Mouse (Mus musculus): ENCODE results near the gene Chic2.

The Chic2 gene

DNA sequence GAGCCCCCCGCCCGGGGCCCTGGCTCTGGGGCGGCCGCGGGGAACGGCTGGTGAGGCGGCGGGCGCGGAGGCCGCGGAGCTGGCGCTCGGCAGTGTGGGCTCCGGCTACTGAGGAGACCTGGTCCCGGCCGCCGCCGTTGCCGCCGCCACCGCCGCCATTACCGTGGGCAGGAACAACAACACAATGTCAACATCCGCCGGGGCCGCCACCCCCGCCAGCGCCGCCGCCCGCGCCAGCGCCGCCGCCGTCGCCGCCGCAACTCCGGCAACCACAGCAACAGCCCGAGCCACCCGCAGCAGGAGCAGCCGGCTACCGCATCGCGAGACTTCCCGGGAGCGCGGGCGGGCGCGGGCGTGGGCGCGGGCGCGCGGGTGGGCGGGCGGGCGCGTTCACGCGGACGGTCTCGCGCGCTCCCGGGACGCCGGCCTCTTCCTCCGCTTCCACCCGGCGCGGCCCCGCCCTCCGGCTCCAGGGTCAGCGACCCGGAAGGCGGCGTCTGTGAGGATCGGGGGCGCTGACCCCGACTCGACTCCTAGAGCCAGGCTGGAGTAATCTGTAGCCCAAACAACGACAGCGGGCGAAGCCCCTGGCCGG lies at the start of gene Chic2:
TSS of gene Chic2 (minus strand) at position 465 of the 595 bp plus-strand sequence.
- peak; percentile 89 for DNase-seq (ENCODE audit: low spot score)

- DNase-seq (ENCODE audit: low spot score) = no peak
These were observed 41.3 kb upstream of the Chic2 start for GRCm38 (mm10) chr5:75085906-75086305.

DNA sequence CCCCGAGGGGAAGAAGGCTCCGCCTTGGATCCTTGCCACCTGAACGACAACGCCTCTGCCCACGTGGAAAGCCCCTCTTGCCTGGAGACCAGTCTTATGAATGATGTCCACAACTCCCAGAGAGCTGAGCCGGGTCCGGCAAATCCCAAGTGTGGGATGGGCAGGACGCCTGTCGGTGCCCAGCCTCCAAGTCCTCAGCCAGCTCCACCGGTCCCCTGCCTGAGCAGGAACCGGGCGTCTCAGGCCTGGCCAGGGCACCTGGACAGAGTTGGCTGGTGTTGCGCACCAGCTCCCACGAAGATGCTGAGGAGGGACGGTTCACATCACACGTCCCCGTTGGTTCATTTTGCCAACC lies 40.9 kb upstream of the Chic2 start:
- DNase-seq (ENCODE audit: low spot score) = peak; percentile 8

DNA sequence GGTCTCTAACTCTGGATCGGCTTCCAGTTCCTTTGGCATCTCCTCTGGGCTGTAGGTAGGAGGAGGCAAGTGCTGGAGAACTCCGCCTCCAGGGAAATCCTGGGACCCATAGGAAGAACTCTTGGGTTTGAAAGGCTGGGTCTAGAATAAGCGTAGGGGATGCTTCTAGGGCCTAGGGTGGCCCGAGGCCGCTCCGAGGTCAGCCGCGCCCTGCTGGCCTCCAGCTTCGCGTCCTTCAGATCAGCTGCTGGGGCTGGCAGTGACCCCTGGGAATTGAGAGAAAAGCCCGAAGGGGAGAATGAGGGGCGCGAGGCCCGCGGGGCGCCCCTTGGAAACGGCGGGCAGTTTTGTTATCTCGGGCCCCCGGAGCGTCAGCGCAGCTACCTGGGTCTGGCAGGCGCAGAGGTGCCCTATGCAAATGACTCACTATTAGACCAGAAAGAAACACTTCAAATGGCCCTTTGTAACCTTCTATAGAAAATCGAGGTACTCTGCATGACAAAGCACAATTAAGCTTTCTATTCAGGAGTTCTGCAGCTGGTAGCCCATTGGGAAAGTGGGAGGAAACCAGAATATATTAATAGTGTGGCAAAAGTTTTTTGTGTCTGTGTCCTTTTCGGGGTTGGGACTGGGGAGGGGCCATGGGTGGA lies 40.4 kb upstream of the Chic2 start:
- peak; percentile 21 for DNase-seq (ENCODE audit: low spot score)

DNA sequence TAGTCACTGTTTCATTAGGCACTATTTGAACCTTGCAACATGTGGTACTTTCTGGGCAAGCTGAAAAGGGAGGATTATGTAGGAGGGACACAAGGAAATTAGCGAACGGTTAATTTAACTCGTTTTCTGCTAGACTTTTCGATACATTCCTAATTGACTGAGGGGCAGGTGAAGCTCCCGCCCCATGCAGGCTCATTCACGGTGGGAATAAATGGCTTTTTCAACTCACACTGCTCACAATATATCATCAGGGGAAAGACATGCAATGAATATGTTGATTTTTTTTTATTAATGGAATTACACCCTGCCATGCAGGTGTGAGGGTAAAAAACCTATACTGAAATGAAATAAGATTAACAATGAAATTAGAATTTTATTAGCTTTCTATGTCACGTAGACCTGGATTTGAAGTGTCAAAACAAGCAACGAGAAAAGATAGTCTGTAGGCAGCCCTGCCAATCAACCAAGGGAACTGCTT lies 39.9 kb upstream of the Chic2 start:
- DNase-seq (ENCODE audit: low spot score) = peak; percentile 28

- peak; percentile 9 for DNase-seq (ENCODE audit: low spot score)
These were observed 39.2 kb upstream of the Chic2 start for GRCm38 (mm10) chr5:75083591-75084392.

DNA sequence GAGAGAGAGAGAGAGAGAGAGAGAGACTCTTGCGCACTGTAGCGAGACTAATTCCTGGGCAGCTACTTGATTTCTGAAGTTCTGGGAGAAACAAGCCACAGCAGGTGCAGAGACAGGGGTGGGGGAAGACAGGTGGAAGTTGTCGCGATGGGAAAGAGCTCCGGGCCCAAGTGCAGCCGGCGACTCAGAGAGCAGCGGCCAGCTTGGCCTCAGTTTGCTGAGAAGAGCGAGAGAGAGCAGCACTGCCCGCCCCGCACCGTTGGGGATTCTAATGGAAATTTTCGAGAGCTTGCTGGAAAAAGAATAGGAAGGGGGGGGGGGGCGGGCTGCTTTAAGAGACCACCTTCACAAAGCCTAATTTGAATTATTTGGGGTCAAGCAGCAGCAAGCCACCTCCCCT lies 38.5 kb upstream of the Chic2 start:
- DNase-seq (ENCODE audit: low spot score) = peak; percentile 58

GRCm38 (mm10) chr5:75082439-75082838 lies 37.9 kb upstream of the Chic2 start:
- DNase-seq (ENCODE audit: low spot score) = no peak

DNA sequence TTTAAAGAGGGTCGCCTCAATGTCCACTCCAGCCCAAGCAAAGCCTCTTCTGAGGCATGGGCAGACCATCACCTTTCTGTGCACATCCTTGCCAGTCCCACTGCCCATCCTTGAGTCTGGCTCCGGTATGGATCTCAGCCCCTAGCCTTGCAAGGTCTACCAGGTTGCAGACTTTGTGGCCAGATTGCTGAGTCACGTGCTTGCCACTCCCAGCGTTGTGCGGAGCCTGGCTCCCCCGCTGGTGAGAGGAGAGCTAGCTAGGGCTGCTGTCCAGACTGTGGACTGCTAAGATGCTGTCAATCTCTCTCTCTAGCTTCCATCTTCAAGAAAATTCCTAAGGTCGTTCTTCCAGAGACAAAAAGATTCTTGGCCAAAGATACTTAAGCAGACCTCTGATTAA lies 35.0 kb upstream of the Chic2 start:
- DNase-seq (ENCODE audit: low spot score) = peak; percentile 68

DNA sequence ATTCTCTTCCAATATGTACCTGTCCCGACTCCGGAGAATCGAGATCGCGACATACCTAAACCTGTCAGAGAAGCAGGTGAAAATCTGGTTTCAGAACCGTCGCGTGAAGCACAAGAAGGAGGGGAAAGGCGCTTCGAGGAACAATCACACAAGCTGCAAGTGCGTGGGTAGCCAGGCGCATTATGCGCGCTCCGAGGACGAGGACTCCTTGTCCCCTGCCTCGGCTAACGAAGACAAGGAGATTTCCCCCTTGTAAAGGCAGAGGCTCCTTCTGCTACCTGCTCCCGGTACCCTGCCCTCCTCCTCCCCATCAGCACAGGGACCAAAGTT lies 32.4 kb upstream of the Chic2 start:
- peak; percentile 19 for DNase-seq (ENCODE audit: low spot score)

DNA sequence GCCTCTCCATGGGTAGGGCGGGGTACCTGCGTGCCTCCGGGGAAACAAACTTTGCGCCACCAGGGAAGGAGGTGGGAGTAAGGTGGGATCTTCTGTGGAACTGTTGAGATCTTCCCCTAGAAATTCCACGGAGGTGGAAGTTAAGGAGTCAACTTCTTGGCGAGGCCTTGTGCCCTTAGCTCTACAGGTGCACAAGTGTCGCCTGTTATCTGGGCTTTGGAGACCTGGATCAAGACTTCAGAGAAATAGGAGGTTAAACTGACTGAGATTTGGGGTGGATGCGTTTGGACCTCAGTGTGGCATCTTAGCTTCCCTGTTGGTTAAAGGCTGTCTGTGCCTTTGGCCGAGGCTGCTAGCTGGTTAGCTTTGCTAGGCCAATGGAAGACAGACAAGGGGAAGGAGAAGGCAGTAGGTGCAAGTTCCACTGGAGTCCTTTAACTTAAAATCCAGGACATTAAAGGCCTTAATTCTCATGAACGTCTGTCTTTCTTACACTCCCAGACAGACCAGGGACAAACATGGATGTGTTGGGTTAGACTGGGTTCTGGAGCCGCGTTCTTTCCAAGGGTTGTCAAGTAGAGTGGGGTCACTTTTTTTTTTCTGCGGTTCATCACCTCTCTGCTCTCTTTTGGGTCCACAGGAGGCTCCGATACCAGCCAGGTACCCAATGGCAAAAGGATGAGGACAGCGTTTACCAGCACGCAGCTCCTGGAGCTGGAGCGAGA lies 31.9 kb upstream of the Chic2 start:
- DNase-seq (ENCODE audit: low spot score) = peak; percentile 52

DNA sequence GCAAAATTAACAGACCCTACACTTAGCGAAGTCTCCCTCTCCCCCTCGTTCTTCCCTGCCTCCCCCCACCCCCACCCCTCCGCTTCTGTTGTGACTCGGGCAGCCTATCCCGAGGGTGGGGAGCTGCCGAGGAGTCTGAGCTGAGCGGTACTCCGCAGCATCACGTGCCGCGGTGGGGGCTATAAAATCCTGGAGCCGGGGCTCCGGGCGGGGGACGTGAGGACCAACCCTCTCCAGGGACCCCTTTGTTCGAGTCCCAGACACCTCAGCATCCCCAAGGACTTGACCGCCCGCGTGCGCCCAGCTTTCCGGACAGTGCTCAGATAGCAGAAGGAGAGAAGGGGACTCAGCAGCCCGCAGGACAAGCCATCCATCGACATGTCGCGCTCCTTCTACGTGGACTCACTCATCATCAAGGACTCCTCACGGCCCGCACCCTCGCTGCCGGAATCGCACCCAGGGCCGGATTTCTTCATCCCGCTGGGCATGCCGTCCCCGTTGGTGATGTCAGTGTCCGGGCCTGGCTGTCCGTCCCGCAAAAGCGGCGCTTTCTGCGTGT lies 30.9 kb upstream of the Chic2 start, which contains the start of gene Gsx2:
TSS of gene Gsx2 (plus strand) at position 219 of the 559 bp plus-strand sequence.
- peak; percentile 55 for DNase-seq (ENCODE audit: low spot score)

GRCm38 (mm10) chr5:75074537-75075382 lies 30.2 kb upstream of the Chic2 start:
- DNase-seq (ENCODE audit: low spot score) = peak; percentile 29

GRCm38 (mm10) chr5:75074132-75074531 lies 29.6 kb upstream of the Chic2 start:
- no peak for DNase-seq (ENCODE audit: low spot score)

GRCm38 (mm10) chr5:75073684-75074083 lies 29.1 kb upstream of the Chic2 start:
- DNase-seq (ENCODE audit: low spot score) = no peak

- DNase-seq (ENCODE audit: low spot score) = no peak
These were observed 28.6 kb upstream of the Chic2 start for GRCm38 (mm10) chr5:75073167-75073566.

- DNase-seq (ENCODE audit: low spot score) = no peak
These were observed 28.0 kb upstream of the Chic2 start for GRCm38 (mm10) chr5:75072532-75072931.

DNA sequence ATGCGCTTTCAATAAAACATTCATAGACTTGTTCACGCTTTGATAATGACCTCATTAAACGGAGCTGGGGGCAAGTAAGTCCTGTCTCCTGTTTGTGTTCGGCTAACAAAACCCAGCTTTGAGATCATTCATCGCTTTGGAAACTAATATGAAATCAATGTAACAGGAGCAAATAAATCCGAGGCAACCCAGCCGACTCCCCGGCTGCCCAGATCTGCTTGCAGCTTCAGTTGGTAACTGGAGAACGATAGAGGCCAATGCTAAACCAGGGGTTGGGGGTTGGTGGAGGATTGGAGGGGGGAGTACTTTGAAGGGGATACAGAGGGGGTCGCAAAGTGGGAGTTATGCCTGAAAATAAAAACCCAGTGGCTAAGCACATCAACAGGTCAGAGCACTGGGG lies 27.4 kb upstream of the Chic2 start:
- peak; percentile 30 for DNase-seq (ENCODE audit: low spot score)

DNA sequence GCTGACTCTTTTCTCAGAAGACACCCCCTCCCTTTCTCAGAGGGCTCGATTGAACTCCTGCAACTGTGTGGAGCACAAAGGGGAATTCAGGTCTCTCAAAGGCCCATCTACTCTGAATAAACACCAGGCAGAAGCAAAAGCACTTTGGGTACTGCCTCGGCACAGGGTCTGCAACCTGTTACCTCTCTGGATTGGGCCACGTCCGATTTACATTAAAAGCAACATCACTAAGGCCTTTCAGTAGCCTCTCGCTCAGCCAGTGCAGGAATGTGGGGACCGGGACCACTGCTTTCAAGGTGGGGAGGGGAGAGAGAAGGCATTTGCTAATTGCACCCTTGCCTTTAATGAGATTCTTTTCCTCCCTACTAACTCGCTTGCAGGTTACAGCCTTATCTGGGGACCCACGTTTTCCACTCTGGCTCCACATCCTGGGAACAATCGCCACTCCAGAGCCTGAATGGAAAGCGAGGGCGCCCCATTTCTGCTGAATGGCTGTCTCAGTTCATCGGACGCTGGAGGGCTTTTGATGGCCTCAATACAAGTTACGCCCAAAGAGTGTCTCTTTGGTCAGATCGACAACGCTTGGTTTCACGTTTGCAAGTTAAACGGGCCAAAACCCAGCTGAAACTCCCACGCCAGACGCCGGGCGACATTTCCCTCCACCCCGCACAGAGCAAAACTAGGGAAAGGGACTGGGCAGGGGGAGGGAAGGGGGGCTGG lies 26.2 kb upstream of the Chic2 start:
- DNase-seq (ENCODE audit: low spot score) = peak; percentile 61

- peak; percentile 48 for DNase-seq (ENCODE audit: low spot score)
These were observed 25.6 kb upstream of the Chic2 start for GRCm38 (mm10) chr5:75070132-75070531.

Data from embryo, embryonic 10 days (tissue).